Mouse (Mus musculus) olfactory bulb, adult 2 months (tissue): ENCODE measurements around the gene Sypl2. TPM values are rescaled to one million over a fixed set of nuclear protein-coding genes. Genes with fewer than 3 reads are reported as not detected.
"Not testable (repeated sequence)": the region's sequence is repeated elsewhere in the genome, so short reads cannot be mapped to it uniquely, and the experiment has no call there.

Experiments used
- H3K27ac ChIP-seq: fragments of 200-500 bp; 2 replicates; pipeline ENCODE4 v1.5.1; 2012; ENCODE audit warnings: low read depth, low read length; ENCODE audit not compliant: insufficient read depth
- H3K4me1 ChIP-seq: fragments of 200-500 bp; 2 replicates; pipeline ENCODE4 v1.6.1; 2012; ENCODE audit warnings: low read length; ENCODE audit not compliant: control insufficient read depth, insufficient read depth
- H3K4me3 ChIP-seq: fragments of 200-500 bp; 2 replicates; pipeline ENCODE4 v1.5.1; 2012; ENCODE audit warnings: mild to moderate bottlenecking, low read depth, low read length, moderate library complexity; ENCODE audit not compliant: insufficient read depth
- CTCF ChIP-seq: fragments of 200-500 bp; IDR thresholded peaks from 2 replicates; pipeline ENCODE4 v1.5.1; 2012; ENCODE audit warnings: low read depth, mild to moderate bottlenecking, low read length, moderate library complexity; ENCODE audit not compliant: insufficient read depth
- POLR2A ChIP-seq: fragments of 200-500 bp; IDR thresholded peaks from 2 replicates; pipeline ENCODE4 v1.6.1; 2012; ENCODE audit warnings: mild to moderate bottlenecking, low read depth, low read length, moderate library complexity; ENCODE audit not compliant: insufficient read depth
- WGBS: fragments of 180-500 bp; shearing (Covaris S2); methylation state at CpG from one replicate; pipeline ENCODE4 v1.1.7; 2018; 5-methylcytosine and 5-hydroxymethylcytosine counted together
- polyA plus RNA-seq: library from polyadenylated mRNA; stranded (reverse); fragments of >200 nt; gene quantifications from 2 replicates; pipeline ENCODE4 v1.2.4, GENCODE M21; 2012; ENCODE audit warnings: low replicate concordance; ENCODE audit not compliant: missing spikeins, insufficient read depth, insufficient read length

The Sypl2 gene
- polyA plus RNA-seq, result not detected in 2 replicates

GRCm38 (mm10) chr3:108226558-108227350, at the start of gene Sypl2:
Gene Sypl2 (minus strand): TSS chr3:108226648.
- WGBS, result 6% methylated on average over 44 of the region's 44 CpGs
- H3K4me3 ChIP-seq, result peak within 1 kb of the TSS; percentile 36
- H3K27ac ChIP-seq, result no peak within 1 kb of the TSS
- H3K4me1 ChIP-seq, result peaks cover 8% of the 10 kb centered on the region
- TF ChIP-seq CTCF (no peak), POLR2A (no peak)

GRCm38 (mm10) chr3:108259319-108259718, 32.9 kb upstream of the Sypl2 start:
- Histone ChIP-seq H3K27ac (no peak overlapping the region), H3K4me1 (peaks cover 4% of the 10 kb centered on the region), H3K4me3 (no peak overlapping the region)
- no peak for TF ChIP-seq POLR2A
- TF ChIP-seq CTCF, result no peak
- WGBS, result 33% methylated on average over 3 of the region's 3 CpGs

GRCm38 (mm10) chr3:108257831-108258500, 31.5 kb upstream of the Sypl2 start:
- TF ChIP-seq CTCF (no peak), POLR2A (no peak)
- H3K4me1 ChIP-seq, result peaks cover 4% of the 10 kb centered on the region
- 70% methylated on average over 3 of the region's 3 CpGs for WGBS
- H3K4me3 ChIP-seq, result no peak overlapping the region
- no peak overlapping the region for H3K27ac ChIP-seq

- Histone ChIP-seq H3K4me1 (peaks cover 4% of the 10 kb centered on the region), H3K4me3 (peak within 1 kb of the TSS; percentile 76), H3K27ac (no peak within 1 kb of the TSS)
- TF ChIP-seq POLR2A (peak; percentile 37; the same call in 1 of the 2 replicates), CTCF (no peak)
- under 1% methylated on average over 79 of the region's 79 CpGs for WGBS
These were observed 30.5 kb upstream of the Sypl2 start, which contains the start of gene Psma5 for GRCm38 (mm10) chr3:108256719-108257637. Gene Psma5 (plus strand): TSS chr3:108256926.

- TF ChIP-seq CTCF (no peak), POLR2A (no peak)
- H3K4me3 ChIP-seq, result no peak overlapping the region
- H3K4me1 ChIP-seq, result no peaks in the 10 kb centered on the region
- WGBS, result 85% methylated on average over 2 of the region's 2 CpGs
- no peak overlapping the region for H3K27ac ChIP-seq
These were observed 20.4 kb upstream of the Sypl2 start for GRCm38 (mm10) chr3:108246857-108247256.

DNA sequence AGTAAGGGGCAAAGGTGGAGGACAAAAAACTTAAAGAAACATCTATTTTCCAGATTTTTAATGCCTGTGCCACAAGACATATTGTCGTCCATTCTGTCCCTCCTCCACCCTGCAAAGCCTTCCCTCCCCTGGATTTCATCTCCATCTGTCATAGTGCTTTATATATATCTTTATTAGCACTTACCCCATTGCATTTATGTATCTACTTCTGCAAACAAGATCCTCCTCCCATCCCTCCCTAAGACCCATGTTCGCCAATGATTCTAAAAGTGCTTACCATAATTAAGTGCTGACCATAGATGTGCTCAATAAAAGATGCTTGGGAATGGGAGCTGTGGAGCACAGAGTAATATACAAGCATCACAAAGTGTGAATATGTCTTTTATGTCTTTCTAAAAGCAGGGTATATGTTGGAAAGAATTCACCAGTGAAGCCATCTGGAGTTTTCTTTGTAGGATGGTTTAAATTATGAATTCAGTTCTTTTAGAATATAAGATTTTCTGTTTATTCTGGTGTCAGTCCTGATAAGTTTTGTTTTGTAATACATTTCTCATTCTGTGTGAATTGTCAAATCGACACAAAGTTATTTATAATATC, 14.9 kb upstream of the Sypl2 start:
- H3K4me1 ChIP-seq, result no peaks in the 10 kb centered on the region
- no peak overlapping the region for H3K27ac ChIP-seq
- TF ChIP-seq POLR2A (no peak), CTCF (no peak)
- H3K4me3 ChIP-seq, result no peak overlapping the region
- 90% methylated on average over 3 of the region's 3 CpGs for WGBS

- not testable (repeated sequence) for H3K27ac ChIP-seq, H3K4me3 ChIP-seq, H3K4me1 ChIP-seq
- WGBS, result 82% methylated on average over 4 of the region's 4 CpGs
These were observed 11.1 kb upstream of the Sypl2 start for GRCm38 (mm10) chr3:108237474-108238102.

GRCm38 (mm10) chr3:108231646-108232045, 5.2 kb upstream of the Sypl2 start:
- no peak overlapping the region for H3K27ac ChIP-seq
- 92% methylated on average over 4 of the region's 4 CpGs for WGBS
- peaks cover under 1% of the 10 kb centered on the region for H3K4me1 ChIP-seq
- TF ChIP-seq CTCF, result no peak
- TF ChIP-seq POLR2A, result no peak
- no peak overlapping the region for H3K4me3 ChIP-seq
